17 mouse cellular contexts compared by ENCODE assay signal in genomic region chr8:104393139-104393538, GRCm38 (mm10). TPM values are rescaled to one million over a fixed set of nuclear protein-coding genes. Genes with fewer than 3 reads are reported as not detected.
DNase-seq lines count a peak whose midpoint lies in the region; ATAC-seq and TF ChIP-seq lines count a peak whose summit lies in the region.
"Had no signal": no experiment of that assay in that cellular context is flagged by ENCODE, and none has a peak within 500 bp of the region (broad histone marks: within the 10 kb centered on the region; RNA-seq: fewer than 3 reads in every experiment).

No protein-coding gene starts in this region.

- H3K36me3 ChIP-seq in limb, embryonic 12.5 days: no peaks in the 10 kb centered on the region
- peaks cover 2% of the 10 kb centered on the region; the same call in 1 of the 2 replicates for H3K36me3 ChIP-seq in limb, embryonic 10.5 days
- 0 out of 2 replicates have a peak, but pooled peaks cover 3% of the 10 kb centered on the region for H3K36me3 ChIP-seq in ES-E14 (ENCODE audit: control insufficient read depth, insufficient read depth, low read length, poor library complexity, severe bottlenecking)
- no peaks in the 10 kb centered on the region for H3K36me3 ChIP-seq in stomach, embryonic 14.5 days (ENCODE audit: control insufficient read depth, insufficient read depth, low read length)
- H3K36me3 ChIP-seq: forebrain, embryonic 15.5 days; heart, embryonic 10.5 days; liver, embryonic 13.5 days had no signal

- in situ Hi-C loops in ES-E14 (cut with MboI; ENCODE audit: low sequenced_read_pairs in 2 of 2, unreplicated experiment in 2 of 2): no loop called here

- no peak for ATAC-seq in limb, embryonic 12.5 days (ENCODE audit: insufficient number of reproducible peaks, insufficient read depth, low FRiP score, low TSS enrichment, low read depth)
- ATAC-seq in stomach, embryonic 14.5 days (ENCODE audit: insufficient number of reproducible peaks, insufficient read depth, low FRiP score, low read depth): no peak
- ATAC-seq: forebrain, embryonic 15.5 days had no signal

- intact Hi-C loops in gastrocnemius, postnatal 36 days (cut with DNase I): no loop called here

- no peak overlapping the region for H3K4me3 ChIP-seq in limb, embryonic 12.5 days (replicated peaks)
- no peak overlapping the region for H3K4me3 ChIP-seq in limb, embryonic 10.5 days
- H3K4me3 ChIP-seq in ES-E14 (ENCODE audit: insufficient read depth in 1 of 2, low read depth in 1 of 2, low read length in 2 of 2, poor library complexity in 1 of 2, severe bottlenecking in 1 of 2): no peak overlapping the region
- H3K4me3 ChIP-seq in cortical plate, adult 2 months (ENCODE audit: insufficient read depth, low read length): peak overlapping the region; percentile 64; the same call in 1 of the 2 replicates
- 0 out of 2 replicates have a peak overlapping the region, but pooled peaks have one; percentile 86 for H3K4me3 ChIP-seq in stomach, embryonic 14.5 days (ENCODE audit: low read depth, low read length)
- H3K4me3 ChIP-seq: heart, embryonic 10.5 days; liver, embryonic 13.5 days had no signal

- no peaks in the 10 kb centered on the region for H3K27me3 ChIP-seq in limb, embryonic 12.5 days
- no peaks in the 10 kb centered on the region for H3K27me3 ChIP-seq in limb, embryonic 10.5 days (ENCODE audit: low read depth, poor library complexity, severe bottlenecking)
- H3K27me3 ChIP-seq in stomach, embryonic 14.5 days (ENCODE audit: control insufficient read depth, insufficient read depth, low read length): no peaks in the 10 kb centered on the region
- H3K27me3 ChIP-seq: forebrain, embryonic 15.5 days had no signal

- 0 out of 2 replicates have a peak overlapping the region, but pooled peaks have one; percentile 91 for H3K4me2 ChIP-seq in limb, embryonic 12.5 days
- peak overlapping the region; percentile 82 for H3K4me2 ChIP-seq in stomach, embryonic 14.5 days (replicated peaks; ENCODE audit: low read depth, low read length)
- H3K4me2 ChIP-seq: forebrain, embryonic 15.5 days; liver, embryonic 13.5 days had no signal

- peaks cover 3% of the 10 kb centered on the region; the same call in 1 of the 2 replicates for H3K9me3 ChIP-seq in limb, embryonic 12.5 days
- no peaks in the 10 kb centered on the region for H3K9me3 ChIP-seq in limb, embryonic 10.5 days (replicated peaks)
- no peaks in the 10 kb centered on the region for H3K9me3 ChIP-seq in ES-E14 (ENCODE audit: control insufficient read depth, insufficient read depth, low read depth, low read length)
- H3K9me3 ChIP-seq in stomach, embryonic 14.5 days (ENCODE audit: control insufficient read depth, low read depth, low read length): no peaks in the 10 kb centered on the region; the same call in 1 of the 2 replicates
- H3K9me3 ChIP-seq: heart, embryonic 10.5 days had no signal

- 93% methylated on average over 7 of the region's 7 CpGs for WGBS in limb, embryonic 12.5 days
- 98% methylated on average over 7 of the region's 7 CpGs for WGBS in limb, embryonic 10.5 days
- WGBS in stomach, embryonic 14.5 days: 91% methylated on average over 7 of the region's 7 CpGs

- H3K4me1 ChIP-seq in limb, embryonic 12.5 days (replicated peaks): peaks cover 23% of the 10 kb centered on the region
- H3K4me1 ChIP-seq in limb, embryonic 10.5 days: peaks cover 28% of the 10 kb centered on the region
- H3K4me1 ChIP-seq in ES-E14 (ENCODE audit: control insufficient read depth in 2 of 2, insufficient read depth in 2 of 2, low read length in 2 of 2, poor library complexity in 1 of 2): peaks cover 0 to 6% of the 10 kb centered on the region in 2 experiments; a peak in 2 of 4 replicates
- H3K4me1 ChIP-seq in cortical plate, adult 2 months (ENCODE audit: control insufficient read depth, insufficient read depth, low read length): peaks cover 1% of the 10 kb centered on the region; the same call in 1 of the 2 replicates
- H3K4me1 ChIP-seq in stomach, embryonic 14.5 days (ENCODE audit: control insufficient read depth, insufficient read depth, low read length): peaks cover 17% of the 10 kb centered on the region

- no peak overlapping the region for H3K9ac ChIP-seq in limb, embryonic 12.5 days (replicated peaks)
- no peak overlapping the region for H3K9ac ChIP-seq in ES-E14 (ENCODE audit: insufficient read depth, low read depth, low read length, poor library complexity, severe bottlenecking)
- H3K9ac ChIP-seq in stomach, embryonic 14.5 days (replicated peaks; ENCODE audit: low read depth, low read length): no peak overlapping the region
- H3K9ac ChIP-seq: forebrain, embryonic 15.5 days; liver, embryonic 13.5 days had no signal

- no peak for TF ChIP-seq POLR2A in cortical plate, adult 2 months (IDR thresholded peaks at IDR 0.05; ENCODE audit: extremely low read depth, insufficient read depth, low read length)

- no peak for DNase-seq in limb, embryonic 10.5 days (ENCODE audit: low spot score)
- DNase-seq in ES-E14 (ENCODE audit: low read depth, low spot score): no peak
- no peak for DNase-seq in adrenal gland, adult 18-20 months (ENCODE audit: low spot score in 2 of 2)
- DNase-seq in gastrocnemius, postnatal 36 days: no peak
- DNase-seq: adrenal gland, adult 2 months; cerebellum, postnatal 10 days; heart, postnatal 4 days; kidney, adult 9 months; layer of hippocampus, postnatal 36 days; left cerebral cortex, postnatal 4 days; liver, embryonic 13.5 days; retina, postnatal 1 day had no signal

- no peak overlapping the region for H3K27ac ChIP-seq in limb, embryonic 12.5 days
- no peak overlapping the region for H3K27ac ChIP-seq in limb, embryonic 10.5 days
- H3K27ac ChIP-seq in ES-E14 (ENCODE audit: insufficient read depth, low read depth, low read length, poor library complexity, severe bottlenecking): no peak overlapping the region
- H3K27ac ChIP-seq in cortical plate, adult 2 months (ENCODE audit: insufficient read depth, low read length): no peak overlapping the region
- H3K27ac ChIP-seq in stomach, embryonic 14.5 days (ENCODE audit: low read length): no peak overlapping the region; the same call in 1 of the 2 replicates
- H3K27ac ChIP-seq: forebrain, embryonic 15.5 days; heart, embryonic 10.5 days; liver, embryonic 13.5 days had no signal

- TF ChIP-seq CTCF in cortical plate, adult 2 months (IDR thresholded peaks at IDR 0.05; ENCODE audit: extremely low read depth, insufficient read depth, low read length): no peak

TF ChIP-seq in ES-E14, 5 proteins besides CTCF, POLR2A, EP300 and RAD21:
- TF ChIP-seq ZC3H11A (IDR thresholded peaks at IDR 0.05; ENCODE audit: borderline replicate concordance, low read depth, low read length) (no peak), ZNF384 (IDR thresholded peaks at IDR 0.05; ENCODE audit: low read depth, low read length) (no peak), MAFK (IDR thresholded peaks at IDR 0.05; ENCODE audit: insufficient read depth, low read depth, low read length) (peak; percentile 74; the same call in 1 of the 2 replicates)
TF ChIP-seq in ES-E14: peak in this region for 1.

RNA-seq across cellular contexts. Expression of gene Cmtm4, which starts 2.5 kb away (rescaled TPM):
- polyA plus RNA-seq in limb, embryonic 12.5 days (2016; fragmentation: Nextera tagmentation; extraction: Ambion mirVana): 3.2 TPM in 2 replicates
- polyA plus RNA-seq in limb, embryonic 10.5 days (2016; fragmentation: Nextera tagmentation; extraction: Ambion mirVana): 1.8 and 2.3 TPM in 2 replicates
- total RNA-seq in ES-E14 (2012; rRNA removed): 20.5 and 21.3 TPM in 2 replicates
- polyA plus RNA-seq in cortical plate, adult 2 months (2012; rRNA removed): 45.7 and 46.2 TPM in 2 replicates
- 6.4 and 7.2 TPM in 2 replicates for polyA plus RNA-seq in stomach, embryonic 14.5 days (2014; fragmentation: Nextera tagmentation; extraction: Ambion mirVana)
- total RNA-seq in adrenal gland, adult 18-20 months (2021): 10 to 100 TPM; 39.6 to 44.5 TPM
- 1 to 10 TPM; 4.2 to 4.9 TPM for total RNA-seq in gastrocnemius, postnatal 36 days (2021)

RNA-seq across cellular contexts. Expression of gene Dync1li2, which starts 49.7 kb away (rescaled TPM):
- 79.0 and 83.5 TPM in 2 replicates for polyA plus RNA-seq in limb, embryonic 12.5 days (2016; fragmentation: Nextera tagmentation; extraction: Ambion mirVana)
- 58.6 and 69.9 TPM in 2 replicates for polyA plus RNA-seq in limb, embryonic 10.5 days (2016; fragmentation: Nextera tagmentation; extraction: Ambion mirVana)
- total RNA-seq in ES-E14 (2012; rRNA removed): 27.5 and 28.9 TPM in 2 replicates
- 161 and 170 TPM in 2 replicates for polyA plus RNA-seq in cortical plate, adult 2 months (2012; rRNA removed)
- 58.4 and 69.2 TPM in 2 replicates for polyA plus RNA-seq in stomach, embryonic 14.5 days (2014; fragmentation: Nextera tagmentation; extraction: Ambion mirVana)
- 100 to 1,000 TPM; 113 to 159 TPM for total RNA-seq in adrenal gland, adult 18-20 months (2021)
- 100 to 1,000 TPM in 1 of 2 experiments, 10 to 100 TPM in 1; 82.6 to 121 TPM for total RNA-seq in gastrocnemius, postnatal 36 days (2021)

RNA-seq across cellular contexts. Expression of gene Cmtm3, which starts 53.9 kb away (rescaled TPM):
- polyA plus RNA-seq in limb, embryonic 12.5 days (2016; fragmentation: Nextera tagmentation; extraction: Ambion mirVana): 99.8 and 102 TPM in 2 replicates
- 63.2 and 65.4 TPM in 2 replicates for polyA plus RNA-seq in limb, embryonic 10.5 days (2016; fragmentation: Nextera tagmentation; extraction: Ambion mirVana)
- 8.0 and 12.6 TPM in 2 replicates for total RNA-seq in ES-E14 (2012; rRNA removed)
- 19.8 and 20.4 TPM in 2 replicates for polyA plus RNA-seq in cortical plate, adult 2 months (2012; rRNA removed)
- 154 and 155 TPM in 2 replicates for polyA plus RNA-seq in stomach, embryonic 14.5 days (2014; fragmentation: Nextera tagmentation; extraction: Ambion mirVana)
- total RNA-seq in adrenal gland, adult 18-20 months (2021): 10 to 100 TPM; 54.4 to 77.9 TPM
- total RNA-seq in gastrocnemius, postnatal 36 days (2021): 1 to 10 TPM; 5.1 to 5.7 TPM

Comparison
In these comparisons a context has a peak if more than half of its experiments do, and no peak if none do; other contexts are left out.
1. H3K4me3 ChIP-seq: peak in cortical plate, adult 2 months (single experiment) and stomach, embryonic 14.5 days (single experiment); none in limb, embryonic 12.5 days (single experiment), limb, embryonic 10.5 days (single experiment) and ES-E14 (0 of 2).